Mouse (Mus musculus) T-helper 17 cell (primary cell): Measurements from ENCODE around the gene Frmd4a.
"Not testable (repeated sequence)": the region's sequence is repeated elsewhere in the genome, so short reads cannot be mapped to it uniquely, and the experiment has no call there.

Experiments
- in situ Hi-C, 2 experiments: fragments of 300-600 bp; cut with MboI, MseI; formaldehyde crosslinking; loops; 1 replicate in 1 of 2; 2 replicates in 1 of 2; pipeline ENCODE4 v1.15.1; 2025; ENCODE audit warnings: high pct_unique_total_duplicates in 2 of 2

The Frmd4a gene

DNA sequence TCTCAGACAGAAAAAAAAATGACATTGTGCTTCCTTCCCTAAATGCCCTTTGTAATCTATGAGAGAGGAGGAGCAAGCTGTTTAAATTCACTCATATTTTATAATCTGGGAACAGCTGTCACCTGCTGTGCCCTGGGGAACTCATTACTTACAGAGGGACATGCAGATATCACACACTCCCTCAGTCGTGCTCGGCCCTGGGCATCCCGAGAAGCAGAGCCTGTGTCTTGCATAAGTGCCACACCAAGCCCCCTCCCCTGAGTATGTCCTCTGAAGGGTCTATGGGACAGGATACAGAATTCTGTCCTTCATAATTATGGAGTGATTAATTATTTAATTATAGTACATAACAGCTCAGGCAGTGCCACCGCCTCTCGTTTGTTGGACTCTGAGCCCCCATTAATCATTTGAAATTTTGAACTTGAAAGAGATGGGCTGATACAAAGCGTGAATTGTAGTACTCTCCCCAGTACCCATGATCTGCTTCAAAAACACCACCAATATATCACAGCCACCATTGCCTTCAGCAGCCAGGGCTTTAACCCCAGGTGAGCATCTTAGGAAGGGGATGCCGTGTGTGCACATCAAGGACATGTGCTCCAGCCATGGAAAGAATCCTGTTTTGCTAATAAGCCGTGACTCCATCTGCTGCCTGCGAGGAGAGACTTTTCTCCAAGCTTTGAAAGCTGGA is 177.0 kb downstream of the Frmd4a start:
- in situ Hi-C loops: no loop called here

DNA sequence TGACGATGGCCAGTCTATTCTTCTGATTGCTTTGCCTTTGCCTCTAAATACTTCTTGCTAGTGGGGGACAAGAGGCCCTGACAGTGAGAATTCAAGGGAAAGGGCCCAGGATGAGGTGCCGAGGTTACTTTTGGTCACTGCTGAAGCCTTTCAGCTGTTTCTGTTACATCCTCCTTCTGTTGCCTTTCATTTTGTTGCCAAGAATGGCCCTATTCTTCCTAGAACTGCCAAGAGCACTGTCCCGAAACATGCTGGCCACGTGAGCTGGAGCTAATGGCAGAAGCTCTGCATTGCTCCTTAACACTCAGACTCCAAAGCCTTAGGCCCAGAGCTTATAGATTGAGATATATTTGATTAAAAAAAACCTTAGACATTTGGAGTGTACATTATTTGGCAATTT is 178.5 kb downstream of the Frmd4a start:
- in situ Hi-C loops: no loop called here

DNA sequence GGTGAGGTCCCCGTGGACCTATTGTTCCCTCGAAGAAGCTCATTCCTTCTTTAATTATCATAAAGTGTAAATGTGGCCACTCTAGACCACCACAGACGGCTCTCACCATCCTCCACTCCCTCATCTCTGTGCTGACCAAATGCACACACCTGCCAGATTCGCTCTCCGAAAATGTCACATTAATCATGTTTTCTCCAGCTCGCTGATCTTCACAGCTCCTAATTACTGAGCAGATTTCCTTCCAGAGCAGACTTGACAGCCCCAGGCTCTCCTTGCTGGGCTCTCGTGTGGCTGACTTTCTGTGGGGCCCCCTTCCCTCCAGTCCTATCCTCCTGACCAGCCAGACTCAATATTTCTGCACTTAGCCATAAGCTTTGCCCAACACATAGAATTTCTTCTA is 191.7 kb downstream of the Frmd4a start:
- in situ Hi-C loops: no loop called here

DNA sequence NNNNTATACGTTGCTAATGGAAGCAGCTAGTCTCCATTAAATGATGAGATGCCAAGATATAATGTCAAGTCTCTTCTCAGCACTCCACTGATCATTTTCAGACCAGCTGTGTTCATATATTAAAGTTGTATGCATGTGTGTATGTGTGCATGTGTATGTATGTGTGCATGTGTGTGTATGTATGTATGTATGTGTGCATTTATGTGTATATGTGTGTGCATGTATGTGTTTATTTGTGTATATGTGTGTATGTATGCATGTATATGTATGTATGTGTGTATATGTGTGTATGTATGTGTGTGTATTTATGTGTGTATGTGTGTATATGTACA is 204.9 kb downstream of the Frmd4a start:
- in situ Hi-C loops: no loop called here

DNA sequence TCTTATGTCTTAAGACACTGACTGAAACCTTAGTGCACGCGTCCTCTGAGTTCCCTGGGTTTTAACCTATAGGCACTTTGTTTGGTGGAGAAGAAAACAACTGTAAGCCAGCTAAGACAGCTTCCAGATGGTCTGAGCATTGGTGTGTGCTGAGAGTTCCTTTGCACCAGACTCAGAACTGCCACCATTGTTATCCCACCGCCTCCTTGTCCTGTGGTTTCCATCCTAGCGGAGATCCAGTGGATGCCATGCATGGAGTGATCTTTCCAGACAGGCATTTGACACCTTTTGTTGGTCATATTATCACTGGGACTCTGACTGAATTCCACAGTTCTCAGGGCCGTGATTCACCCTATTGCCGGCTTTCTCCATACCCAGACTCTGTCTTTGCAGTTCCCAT is 205.8 kb downstream of the Frmd4a start:
- in situ Hi-C loops: no loop called here

DNA sequence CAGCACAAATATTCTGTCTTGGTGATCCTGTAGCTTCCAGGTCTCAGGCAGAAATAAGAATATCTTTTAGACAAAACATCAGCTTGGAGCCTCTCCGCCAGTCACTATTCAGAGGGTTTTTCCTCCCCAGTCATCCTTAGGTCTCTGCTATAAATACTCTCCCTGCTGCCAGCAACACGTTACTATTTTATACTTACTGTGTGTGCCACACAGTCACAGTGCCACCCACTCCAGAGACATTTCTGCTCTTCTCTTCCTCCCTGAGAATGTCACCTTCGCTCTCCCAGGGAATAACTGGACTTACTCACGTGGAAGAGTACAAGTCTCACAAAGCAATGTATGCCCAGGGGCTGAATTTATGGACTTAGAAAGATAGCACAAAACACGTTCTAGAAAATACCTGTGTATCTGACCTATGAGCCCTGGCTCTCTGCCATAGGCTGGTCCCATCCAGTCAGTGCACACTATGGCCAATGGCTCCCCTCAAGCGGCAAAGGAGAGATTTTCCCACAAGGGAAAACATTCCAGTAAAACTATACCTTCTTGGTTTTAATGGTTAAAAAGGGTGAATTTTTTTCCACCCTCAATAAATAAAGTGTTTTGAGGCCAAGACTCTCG is 209.5 kb downstream of the Frmd4a start:
- in situ Hi-C loops: no loop called here

DNA sequence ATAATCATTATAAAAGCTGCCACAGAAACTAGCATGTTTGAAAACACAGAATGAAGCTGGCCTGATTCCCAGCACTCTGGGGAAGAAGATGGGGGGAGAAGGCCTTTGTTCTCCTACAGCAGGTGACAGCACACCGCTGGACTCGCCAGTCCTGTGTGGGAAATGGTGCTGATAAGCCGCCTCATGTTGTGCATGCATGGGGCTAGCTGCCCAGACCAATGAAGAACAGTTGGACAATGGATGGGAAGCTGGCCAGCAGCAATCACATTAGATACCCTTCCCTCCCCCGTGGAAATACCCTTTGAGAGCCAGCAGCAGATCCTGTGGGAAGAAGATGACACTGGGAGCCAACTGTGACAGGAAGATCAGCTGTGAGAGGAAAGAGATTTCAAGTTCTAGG is 210.0 kb downstream of the Frmd4a start:
- in situ Hi-C loops: no loop called here

DNA sequence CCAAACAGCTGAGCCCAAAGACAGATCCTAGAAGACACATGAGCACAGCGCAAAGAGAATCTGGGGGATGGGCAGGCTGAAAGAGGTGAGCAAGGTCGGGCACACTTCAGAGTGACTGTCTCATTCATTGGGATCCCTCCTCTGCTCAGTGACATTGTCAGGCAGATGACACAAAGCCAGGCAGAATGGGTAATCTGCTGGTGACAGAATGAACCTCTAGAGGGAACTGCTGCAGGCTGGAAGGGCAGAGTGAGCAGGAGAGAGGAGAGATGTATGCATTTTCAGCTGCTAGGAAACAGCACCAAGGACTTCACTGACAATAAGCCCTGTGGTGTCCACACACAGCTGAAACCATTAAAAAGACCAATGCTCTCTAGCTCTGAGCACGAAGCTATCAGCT is 211.0 kb downstream of the Frmd4a start:
- in situ Hi-C loops: no loop called here

DNA sequence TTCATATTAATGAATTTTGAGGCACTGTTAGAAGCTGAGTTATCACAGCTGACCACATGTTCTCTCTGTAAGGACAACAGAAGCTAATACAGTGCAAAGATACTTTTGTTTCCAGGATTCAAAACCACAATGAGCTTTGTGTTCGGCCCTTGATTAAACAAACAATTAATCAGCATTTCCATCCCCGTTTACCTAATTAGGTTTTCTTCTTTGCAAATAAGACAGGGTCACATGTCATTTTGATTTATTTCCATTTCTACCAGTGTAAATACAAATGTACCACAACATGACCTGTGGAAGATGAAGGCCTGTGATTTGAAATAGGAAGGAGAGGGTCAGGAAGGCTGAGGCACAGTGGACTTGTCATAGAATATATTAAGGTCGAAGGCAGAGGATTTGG is 214.8 kb downstream of the Frmd4a start:
- in situ Hi-C loops: loop anchor here in 1 of 2 experiments (10.0 kb wide), 1 partner anchor 892 kb away; no protein-coding TSS in a partner anchor

DNA sequence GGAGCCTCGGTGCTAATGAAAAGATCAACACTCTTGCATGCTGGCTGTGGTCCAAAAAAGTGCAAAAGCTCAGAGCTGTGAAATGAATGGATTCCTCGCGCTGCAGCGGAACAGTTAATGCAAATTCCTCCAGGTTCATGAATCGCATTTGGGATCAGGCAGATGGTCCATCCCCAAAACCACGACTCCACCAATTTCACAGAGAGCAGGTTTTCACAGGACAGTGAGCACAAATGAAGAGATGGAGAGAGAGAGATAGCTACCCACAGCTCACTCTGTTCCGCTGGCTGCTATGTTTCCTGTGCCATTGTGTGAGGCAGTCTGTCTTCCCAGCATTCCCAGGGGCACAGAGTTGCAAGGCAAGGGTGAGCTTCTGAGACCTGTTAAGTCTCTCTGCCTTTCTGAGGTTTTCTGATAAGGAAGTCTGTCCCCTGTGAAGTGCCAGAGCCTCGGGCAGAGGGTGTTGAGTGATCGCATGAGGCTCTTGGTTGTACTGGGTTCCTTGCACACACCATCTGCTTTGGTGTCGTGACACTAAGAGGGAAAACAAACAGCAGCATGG is 215.3 kb downstream of the Frmd4a start:
- in situ Hi-C loops: loop anchor here in 1 of 2 experiments (10.0 kb wide), 1 partner anchor 892 kb away; no protein-coding TSS in a partner anchor

DNA sequence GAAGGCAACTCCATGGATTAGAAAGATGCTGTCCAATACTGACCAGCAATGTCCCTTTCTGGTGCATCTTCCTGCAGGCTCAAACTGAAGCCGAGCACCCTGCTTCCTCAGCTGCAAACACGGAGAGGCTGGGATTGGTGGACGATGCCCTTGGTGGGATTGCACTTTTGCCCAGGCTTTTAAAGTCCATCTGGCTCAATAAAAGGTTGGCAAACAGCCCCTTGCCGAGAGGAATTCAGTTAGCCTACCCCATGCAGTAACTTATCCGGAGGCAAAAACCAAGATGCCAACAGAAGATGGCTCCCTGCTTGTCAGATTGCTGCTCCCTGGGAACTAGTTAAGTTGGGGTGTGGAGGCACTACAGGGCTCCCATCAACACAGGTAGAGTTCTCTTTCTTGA is 220.2 kb downstream of the Frmd4a start:
- in situ Hi-C loops: loop anchor here (5.0 to 10.0 kb wide), 2 partner anchors 85 to 887 kb away; no protein-coding TSS in a partner anchor

DNA sequence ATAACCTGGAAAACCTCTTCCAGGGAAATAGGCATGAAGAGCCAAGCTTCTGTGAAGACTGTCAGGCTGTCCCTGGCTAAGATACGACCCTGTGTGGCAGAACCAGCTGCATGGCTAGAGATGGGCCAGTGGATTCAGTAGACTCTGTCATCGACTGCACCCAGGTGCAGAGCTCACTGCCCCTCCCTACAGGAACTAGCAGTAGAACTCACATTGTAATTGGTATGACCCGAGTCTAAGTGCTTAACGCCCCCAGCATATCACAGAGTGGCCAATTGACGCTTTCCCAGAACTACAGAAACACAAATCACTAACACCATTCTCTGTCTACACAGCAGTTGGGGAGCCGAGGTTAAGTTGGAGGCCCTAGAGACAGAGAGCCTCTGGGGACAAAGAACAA is 232.2 kb downstream of the Frmd4a start:
- in situ Hi-C loops: no loop called here

DNA sequence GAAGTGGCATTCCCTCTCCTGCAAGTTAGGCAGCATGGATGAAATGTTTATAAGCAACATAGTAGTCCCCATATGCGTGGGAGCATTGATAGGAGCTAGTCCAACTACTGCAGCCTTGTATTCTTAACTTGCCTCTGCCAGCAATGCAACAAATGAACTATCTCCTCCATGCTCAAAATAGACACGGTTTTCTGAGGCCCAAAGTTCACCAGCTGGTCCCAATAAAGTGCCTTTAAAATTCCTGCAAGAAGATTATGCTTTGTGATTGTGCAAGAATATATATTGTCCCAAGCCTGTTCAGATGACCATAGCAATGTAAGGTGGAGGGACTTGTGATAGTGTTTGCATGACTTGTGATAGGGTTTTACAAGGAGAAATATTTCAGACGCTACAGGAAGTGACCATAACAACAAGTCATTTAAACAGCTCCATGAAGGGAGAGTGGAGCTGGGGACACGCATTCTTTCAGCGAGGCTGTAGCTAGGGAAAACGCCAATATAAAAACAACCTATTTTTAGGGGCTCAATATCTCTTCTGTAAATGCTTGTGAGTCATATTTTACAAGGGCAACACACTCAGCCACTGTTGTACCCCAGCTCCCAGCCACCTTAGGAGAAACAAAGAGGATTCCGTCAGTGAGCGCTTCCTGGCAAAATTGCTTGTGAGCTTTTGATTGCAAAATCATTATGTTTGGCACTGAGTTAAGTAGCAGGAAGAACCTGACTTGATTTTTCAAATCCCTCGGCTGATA is 235.2 kb downstream of the Frmd4a start:
- in situ Hi-C loops: no loop called here

DNA sequence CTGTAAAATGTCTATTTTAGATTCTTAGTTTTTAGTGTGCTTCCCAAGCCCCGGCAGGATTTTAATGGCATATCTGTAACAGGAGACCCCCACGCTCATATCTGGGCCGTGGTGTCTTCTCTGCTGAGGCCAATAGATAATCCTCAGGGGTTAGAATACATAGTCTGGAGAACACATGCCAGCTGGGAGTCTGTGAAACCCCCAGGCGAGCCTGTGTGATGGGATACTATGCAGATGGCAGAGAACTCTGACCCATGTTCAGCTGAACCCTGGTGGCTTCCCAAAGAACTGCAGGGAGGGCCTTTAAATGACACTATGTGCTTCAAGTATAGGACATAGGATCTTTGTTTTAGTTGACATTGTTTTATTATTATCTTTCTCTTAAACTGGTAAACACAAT is 235.8 kb downstream of the Frmd4a start:
- in situ Hi-C loops: no loop called here

DNA sequence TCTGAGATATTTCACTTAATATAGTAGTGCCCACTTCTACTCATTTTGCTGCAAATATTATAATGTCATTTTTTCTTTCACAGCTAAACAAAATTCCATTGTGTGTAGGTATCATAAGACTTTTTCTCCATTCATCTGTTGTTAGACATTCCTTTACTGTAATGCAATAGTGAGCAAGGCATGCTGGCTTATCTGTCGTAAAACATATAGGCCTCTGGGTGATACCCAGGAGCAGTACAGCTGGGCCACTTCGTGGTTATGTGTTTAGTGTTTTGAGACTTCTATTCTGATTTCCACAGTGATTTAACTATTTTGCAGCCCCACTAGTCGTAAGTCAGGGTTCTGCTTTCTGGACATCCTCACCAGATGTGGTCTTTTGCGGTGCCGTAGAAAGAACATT is 236.6 kb downstream of the Frmd4a start:
- in situ Hi-C loops: no loop called here

DNA sequence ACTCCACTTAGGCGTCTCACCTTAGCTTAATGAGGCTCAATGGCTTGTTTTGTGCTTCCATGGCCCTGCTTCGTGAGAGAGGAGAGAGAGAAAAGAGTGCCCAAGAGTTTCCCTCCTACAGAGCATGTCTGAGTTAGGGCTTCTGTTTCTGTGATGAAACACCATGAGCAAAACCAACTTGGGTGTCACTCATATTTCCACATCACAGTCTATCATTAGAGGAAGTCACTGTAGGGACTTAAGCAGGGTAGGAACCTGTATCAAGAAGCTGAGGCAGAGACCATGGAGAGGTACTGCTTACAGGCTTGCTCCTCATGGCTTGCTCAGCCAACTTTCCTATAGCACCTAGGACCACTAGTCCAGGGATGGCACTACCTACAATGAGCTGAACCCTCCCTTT is 238.7 kb downstream of the Frmd4a start:
- in situ Hi-C loops: no loop called here

DNA sequence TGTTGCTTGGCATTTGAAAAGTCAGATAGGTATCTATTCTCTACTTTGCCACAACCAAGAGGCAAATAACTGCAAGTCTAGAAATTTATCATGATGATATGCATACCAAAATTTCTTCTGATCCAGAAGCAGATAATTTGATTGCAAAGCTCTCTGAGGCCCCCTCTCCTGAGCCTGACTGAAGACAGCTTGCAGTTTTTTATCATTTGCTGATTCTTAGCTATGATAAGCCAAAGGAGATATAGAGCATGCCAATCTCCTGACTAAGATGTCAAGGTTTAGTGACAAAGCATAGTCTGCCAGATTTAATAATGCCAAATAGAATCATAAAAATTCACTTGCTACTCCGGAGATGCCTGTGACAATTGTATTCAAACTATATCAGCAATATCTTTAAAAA is 240.1 kb downstream of the Frmd4a start:
- in situ Hi-C loops: no loop called here

DNA sequence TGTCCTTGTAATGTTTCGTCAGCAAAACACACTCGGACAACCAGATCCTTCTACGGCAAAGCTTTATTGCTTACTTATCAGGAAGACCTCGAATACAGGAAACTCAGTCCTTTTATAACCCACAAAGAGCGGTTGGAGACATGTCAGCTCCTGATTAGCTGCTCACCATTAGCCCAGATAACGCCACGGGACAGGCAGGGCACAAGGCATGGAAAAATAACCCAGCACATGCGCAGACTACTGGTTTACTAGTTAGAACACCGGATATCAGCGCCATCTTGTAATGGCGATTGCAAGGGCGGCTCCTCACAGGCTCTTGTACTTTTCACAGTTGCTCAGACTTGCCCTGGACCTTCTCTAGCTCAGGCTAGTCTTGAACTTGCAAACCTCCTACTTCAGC is 241.3 kb downstream of the Frmd4a start:
- in situ Hi-C loops: not testable (repeated sequence)

DNA sequence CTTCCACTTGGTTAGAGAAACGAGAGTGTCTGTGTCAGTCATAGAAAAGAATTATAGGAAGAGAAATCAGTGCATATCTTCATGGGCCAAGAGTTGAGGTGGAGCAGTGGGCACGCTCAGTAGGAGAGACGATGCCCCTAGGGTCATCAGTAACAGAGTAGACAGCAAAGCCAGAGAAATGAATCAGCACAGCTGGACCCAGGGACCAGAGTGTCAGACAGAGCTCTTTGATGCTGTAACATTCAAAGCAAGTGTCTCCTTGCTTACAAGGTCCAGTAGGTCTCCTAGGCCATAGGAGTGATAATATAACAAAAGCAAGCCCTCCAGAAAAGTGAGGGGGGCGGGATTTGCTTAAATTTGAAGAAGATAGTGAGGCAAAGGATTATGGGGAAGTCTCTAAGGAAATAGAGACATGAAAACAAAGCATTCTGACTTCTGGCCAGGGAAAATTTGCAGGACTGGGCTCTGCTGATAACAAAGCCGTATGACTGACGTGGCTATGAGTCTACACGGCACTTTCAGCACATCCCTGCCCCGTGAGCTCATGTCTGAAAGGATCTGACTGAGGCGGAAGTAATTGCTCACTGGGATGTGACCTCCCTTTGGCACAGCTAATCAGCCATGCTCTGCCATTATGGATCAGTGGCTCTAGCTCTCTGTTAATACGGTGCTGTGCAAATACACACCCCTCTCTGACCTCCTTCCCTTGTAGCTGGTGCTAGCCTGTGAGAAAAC is 243.0 kb downstream of the Frmd4a start:
- in situ Hi-C loops: no loop called here

DNA sequence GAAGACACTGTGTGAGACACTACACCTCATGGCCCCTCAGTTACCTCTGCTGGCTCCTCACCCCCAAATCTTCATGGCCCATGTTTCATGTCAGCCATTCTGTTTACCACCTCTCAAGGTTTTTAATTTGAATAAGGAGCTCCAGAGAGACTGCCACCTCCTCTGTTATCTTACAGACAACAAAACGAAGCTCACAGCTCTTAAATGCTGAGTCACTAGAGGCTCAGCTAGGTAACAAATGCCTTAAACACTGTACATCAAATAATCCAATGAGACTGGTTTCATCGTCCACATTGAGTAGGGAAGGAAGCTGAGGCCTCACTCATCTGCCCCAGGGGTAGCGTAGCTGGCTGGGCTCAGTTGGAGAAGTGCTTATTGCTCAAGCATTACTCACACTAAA is 245.2 kb downstream of the Frmd4a start:
- in situ Hi-C loops: no loop called here

DNA sequence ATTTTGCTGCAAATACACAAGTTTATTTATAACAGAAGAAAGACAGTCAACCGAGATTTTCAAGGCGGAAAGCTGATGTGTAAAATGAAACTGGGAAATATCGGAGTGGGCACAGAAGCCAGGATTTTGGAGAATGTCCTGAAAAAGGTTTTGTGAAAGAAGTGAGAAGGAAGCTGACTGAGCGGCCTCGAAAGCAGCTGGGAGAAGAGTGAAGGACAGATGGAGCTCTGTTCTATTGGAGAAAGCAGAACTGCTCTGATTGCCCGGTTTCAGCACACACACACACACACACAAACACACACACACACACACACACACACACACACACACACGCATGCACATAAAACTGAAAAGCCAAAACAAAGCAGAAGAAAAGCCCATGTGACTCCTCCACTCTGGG is 249.9 kb downstream of the Frmd4a start:
- in situ Hi-C loops: no loop called here

DNA sequence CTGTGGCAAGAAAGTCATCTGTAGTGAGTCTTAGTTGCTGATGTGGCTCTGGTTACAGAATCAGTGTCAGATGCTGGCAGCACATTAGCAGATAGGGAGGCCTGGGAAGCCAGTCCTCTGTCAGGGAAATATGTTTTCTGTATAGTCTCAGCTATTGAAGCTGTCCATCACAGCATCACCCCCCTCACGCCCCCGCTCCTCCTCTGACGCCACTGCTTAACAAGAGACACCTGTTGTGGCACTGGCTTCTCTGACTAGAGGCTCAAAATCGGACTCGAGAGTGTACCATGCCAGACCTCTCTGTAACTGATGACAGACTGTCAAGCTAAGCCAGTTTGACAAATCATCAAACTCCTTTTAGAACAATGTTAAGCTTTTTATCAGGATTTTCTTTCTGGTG is 265.3 kb downstream of the Frmd4a start:
- in situ Hi-C loops: no loop called here
